ENCODE assay signal across 24 mouse cellular contexts in the genomic region with DNA sequence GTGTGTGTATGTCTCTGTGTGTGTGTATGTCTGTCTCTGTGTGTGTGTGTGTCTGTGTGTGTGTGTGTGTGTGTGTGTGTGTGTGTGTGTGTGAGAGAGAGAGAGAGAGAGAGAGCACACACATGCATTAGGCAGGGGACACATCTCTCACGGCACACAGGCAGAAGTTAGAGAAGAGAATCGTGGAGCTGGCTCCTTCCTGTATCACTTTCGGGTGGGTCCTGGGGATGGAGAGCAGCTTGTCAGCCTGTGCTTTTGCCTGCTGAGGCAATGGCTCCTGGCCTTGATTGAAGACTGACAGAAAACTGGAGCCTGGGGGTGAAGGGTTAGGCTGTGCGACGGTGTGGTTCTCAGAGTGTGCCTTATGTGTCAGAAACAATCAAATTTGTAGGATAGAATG. TPM values are rescaled to one million over a fixed set of nuclear protein-coding genes. Genes with fewer than 3 reads are reported as not detected.
DNase-seq lines count a peak whose midpoint lies in the region; ATAC-seq and TF ChIP-seq lines count a peak whose summit lies in the region.
"Had no signal": no experiment of that assay in that cellular context is flagged by ENCODE, and none has a peak within 500 bp of the region (broad histone marks: within the 10 kb centered on the region; RNA-seq: fewer than 3 reads in every experiment).

No protein-coding gene starts in this region.

- no peak for DNase-seq in heart, adult 2 months
- DNase-seq in heart, adult 8-10 months (ENCODE audit: low spot score): no peak
- DNase-seq in right cerebral cortex, postnatal 25 days: no peak
- DNase-seq: adrenal gland, postnatal 14 days; cerebellum, adult 8-10 months; cerebellum, postnatal 36 days; heart, postnatal 10 days; liver, postnatal 0 days; thymus, adult 2 months had no signal

- H3K4me3 ChIP-seq in heart, adult 2 months: no peak overlapping the region
- no peak overlapping the region for H3K4me3 ChIP-seq in kidney, embryonic 15.5 days (replicated peaks)
- no peak overlapping the region for H3K4me3 ChIP-seq in kidney, embryonic 14.5 days (ENCODE audit: low read length)
- H3K4me3 ChIP-seq in brown adipose tissue, adult 24 weeks (ENCODE audit: insufficient read depth, low read depth, low read length): no peak overlapping the region
- H3K4me3 ChIP-seq in intestine, embryonic 15.5 days (replicated peaks): no peak overlapping the region
- H3K4me3 ChIP-seq: embryonic facial prominence, embryonic 13.5 days; erythroblast, embryonic 14.5 days; heart, embryonic 10.5 days; midbrain, embryonic 15.5 days; myocyte; neural tube, embryonic 13.5 days had no signal

- TF ChIP-seq EP300 in heart, adult 2 months (IDR thresholded peaks at IDR 0.05; ENCODE audit: insufficient read depth, low read depth, low read length): no peak

- H3K9ac ChIP-seq in heart, adult 2 months (ENCODE audit: low read depth, low read length): no peak overlapping the region
- no peak overlapping the region for H3K9ac ChIP-seq in kidney, embryonic 15.5 days
- no peak overlapping the region for H3K9ac ChIP-seq in kidney, embryonic 14.5 days (ENCODE audit: low read depth, low read length)
- no peak overlapping the region for H3K9ac ChIP-seq in intestine, embryonic 15.5 days
- H3K9ac ChIP-seq: embryonic facial prominence, embryonic 13.5 days; liver, postnatal 0 days; midbrain, embryonic 15.5 days; neural tube, embryonic 13.5 days had no signal

- 56% methylated on average over 5 of the region's 5 CpGs for WGBS in heart, adult 2 months
- WGBS in kidney, embryonic 15.5 days: 57% methylated on average over 5 of the region's 5 CpGs
- WGBS in kidney, embryonic 14.5 days: 67% methylated on average over 5 of the region's 5 CpGs
- WGBS in intestine, embryonic 15.5 days: 62% methylated on average over 5 of the region's 5 CpGs

- H3K9me3 ChIP-seq in kidney, embryonic 15.5 days (replicated peaks): no peaks in the 10 kb centered on the region
- no peaks in the 10 kb centered on the region for H3K9me3 ChIP-seq in kidney, embryonic 14.5 days (ENCODE audit: control insufficient read depth, low read length)
- H3K9me3 ChIP-seq in intestine, embryonic 15.5 days: no peaks in the 10 kb centered on the region
- H3K9me3 ChIP-seq: embryonic facial prominence, embryonic 13.5 days; heart, embryonic 10.5 days; midbrain, embryonic 15.5 days; neural tube, embryonic 13.5 days had no signal

- intact Hi-C loops in heart, adult 2 months (cut with DNase I): loop anchor here (2.0 to 5.0 kb wide), 2 partner anchors 84 to 125 kb away; no protein-coding TSS in a partner anchor

- no peak for TF ChIP-seq CTCF in heart, adult 2 months (IDR thresholded peaks at IDR 0.05)

- H3K27me3 ChIP-seq in heart, adult 2 months (ENCODE audit: control insufficient read depth, insufficient read depth, low read length): no peaks in the 10 kb centered on the region
- H3K27me3 ChIP-seq in kidney, embryonic 15.5 days: no peaks in the 10 kb centered on the region
- no peaks in the 10 kb centered on the region for H3K27me3 ChIP-seq in kidney, embryonic 14.5 days (ENCODE audit: control insufficient read depth, insufficient read depth, low read length)
- no peaks in the 10 kb centered on the region for H3K27me3 ChIP-seq in intestine, embryonic 15.5 days (replicated peaks)
- H3K27me3 ChIP-seq: embryonic facial prominence, embryonic 13.5 days; midbrain, embryonic 15.5 days; neural tube, embryonic 13.5 days had no signal

- no peaks in the 10 kb centered on the region for H3K79me2 ChIP-seq in heart, adult 2 months (replicated peaks; ENCODE audit: control insufficient read depth, insufficient read depth, low read length)

- H3K4me2 ChIP-seq in kidney, embryonic 15.5 days: no peak overlapping the region
- no peak overlapping the region for H3K4me2 ChIP-seq in kidney, embryonic 14.5 days (replicated peaks; ENCODE audit: low read depth, low read length)
- H3K4me2 ChIP-seq in intestine, embryonic 15.5 days (replicated peaks): no peak overlapping the region
- H3K4me2 ChIP-seq: embryonic facial prominence, embryonic 13.5 days; liver, embryonic 11.5 days; midbrain, embryonic 15.5 days; neural tube, embryonic 13.5 days had no signal

- H3K36me3 ChIP-seq in heart, adult 2 months (ENCODE audit: control insufficient read depth, insufficient read depth, low read length): peaks cover 4% of the 10 kb centered on the region
- no peaks in the 10 kb centered on the region for H3K36me3 ChIP-seq in kidney, embryonic 15.5 days
- no peaks in the 10 kb centered on the region for H3K36me3 ChIP-seq in kidney, embryonic 14.5 days (ENCODE audit: control insufficient read depth, insufficient read depth, low read length)
- no peaks in the 10 kb centered on the region for H3K36me3 ChIP-seq in intestine, embryonic 15.5 days
- H3K36me3 ChIP-seq: embryonic facial prominence, embryonic 13.5 days; heart, embryonic 10.5 days; midbrain, embryonic 15.5 days; neural tube, embryonic 13.5 days had no signal

- no peak for ATAC-seq in kidney, embryonic 15.5 days (replicated peaks; ENCODE audit: low FRiP score)
- no peak for ATAC-seq in kidney, embryonic 14.5 days (ENCODE audit: low FRiP score, low TSS enrichment)
- ATAC-seq in intestine, embryonic 15.5 days: no peak
- ATAC-seq: inflammation-experienced regulatory T-cells, adult 6 months; liver, postnatal 0 days; lung, postnatal 0 days; midbrain, embryonic 15.5 days had no signal

- peak overlapping the region; percentile 82 for H3K27ac ChIP-seq in heart, adult 2 months
- peak overlapping the region; percentile 9; the same call in 1 of the 2 replicates for H3K27ac ChIP-seq in kidney, embryonic 15.5 days
- H3K27ac ChIP-seq in kidney, embryonic 14.5 days (ENCODE audit: low read depth, low read length): no peak overlapping the region
- peak overlapping the region; percentile 96 for H3K27ac ChIP-seq in brown adipose tissue, adult 24 weeks (replicated peaks; ENCODE audit: low read depth, low read length)
- H3K27ac ChIP-seq in intestine, embryonic 15.5 days: no peak overlapping the region
- H3K27ac ChIP-seq: embryonic facial prominence, embryonic 13.5 days; heart, embryonic 10.5 days; macrophage; midbrain, embryonic 15.5 days; neural tube, embryonic 13.5 days; stomach, postnatal 0 days had no signal

- H3K4me1 ChIP-seq in heart, adult 2 months (ENCODE audit: control insufficient read depth, insufficient read depth, low read length): peaks cover 18% of the 10 kb centered on the region
- H3K4me1 ChIP-seq in kidney, embryonic 15.5 days: peaks cover 14% of the 10 kb centered on the region; the same call in 1 of the 2 replicates
- no peaks in the 10 kb centered on the region for H3K4me1 ChIP-seq in kidney, embryonic 14.5 days (ENCODE audit: control insufficient read depth, insufficient read depth, low read length)
- H3K4me1 ChIP-seq in brown adipose tissue, adult 24 weeks (ENCODE audit: control insufficient read depth, insufficient read depth, insufficient read length, low read length): peaks cover 26% of the 10 kb centered on the region
- H3K4me1 ChIP-seq in intestine, embryonic 15.5 days (replicated peaks): no peaks in the 10 kb centered on the region
- H3K4me1 ChIP-seq: midbrain, embryonic 15.5 days had no signal

- TF ChIP-seq POLR2A in heart, adult 2 months (IDR thresholded peaks at IDR 0.05; ENCODE audit: insufficient read depth, low read depth, low read length): no peak

RNA-seq across cellular contexts. Expression of a gene that starts 8.2 kb away (rescaled TPM):
- total RNA-seq in heart, adult 2 months (2021): 100 to 1,000 TPM in 1 of 2 experiments, 10 to 100 TPM in 1; 88.7 to 102 TPM
- polyA plus RNA-seq in heart, adult 2 months (2012; rRNA removed): 146 and 188 TPM in 2 replicates
- total RNA-seq in heart, adult 8-10 months (2022): 100 to 1,000 TPM in 2 of 4 experiments, 10 to 100 TPM in 2; 74.8 to 134 (median 102) TPM
- 38.6 and 39.0 TPM in 2 replicates for polyA plus RNA-seq in kidney, embryonic 15.5 days (2015; fragmentation: Nextera tagmentation; extraction: Ambion mirVana)
- 22.8 and 29.9 TPM in 2 replicates for polyA plus RNA-seq in kidney, embryonic 14.5 days (2014; fragmentation: Nextera tagmentation; extraction: Ambion mirVana)
- 257 and 493 TPM in 2 replicates for polyA plus RNA-seq in brown adipose tissue, adult 24 weeks (2012; ENCODE audit: insufficient read depth, insufficient read length, missing spikeins)
- 71.6 and 75.9 TPM in 2 replicates for polyA plus RNA-seq in intestine, embryonic 15.5 days (2015; fragmentation: Nextera tagmentation; extraction: Ambion mirVana)

Comparison
In these comparisons a context has a peak if more than half of its experiments do, and no peak if none do; other contexts are left out.
1. H3K27ac ChIP-seq: peak in heart, adult 2 months (single experiment), kidney, embryonic 15.5 days (single experiment) and brown adipose tissue, adult 24 weeks (single experiment); none in kidney, embryonic 14.5 days (single experiment) and intestine, embryonic 15.5 days (single experiment).